Mouse (Mus musculus) left cerebral cortex, postnatal 4 days (tissue): Measurements from ENCODE around the gene Susd3. TPM values are rescaled to one million over a fixed set of nuclear protein-coding genes. Genes with fewer than 3 reads are reported as not detected.

Source experiments
- DNase-seq: peaks from one replicate; pipeline ENCODE4 v3.0.0-alpha.2; 2022
- intact Hi-C: fragments of 180-260 bp; cut with DNase I; formaldehyde crosslinking; loops from one replicate; pipeline ENCODE4 v1.15.1; 2025
- total RNA-seq, 2 experiments: library from RNA; stranded (reverse); gene quantifications; 2 replicates each; pipeline ENCODE4 v1.2.3; 2021

The Susd3 gene
- total RNA-seq, 2 experiments from 2014 or later = 0.54 to 0.58 TPM

DNA sequence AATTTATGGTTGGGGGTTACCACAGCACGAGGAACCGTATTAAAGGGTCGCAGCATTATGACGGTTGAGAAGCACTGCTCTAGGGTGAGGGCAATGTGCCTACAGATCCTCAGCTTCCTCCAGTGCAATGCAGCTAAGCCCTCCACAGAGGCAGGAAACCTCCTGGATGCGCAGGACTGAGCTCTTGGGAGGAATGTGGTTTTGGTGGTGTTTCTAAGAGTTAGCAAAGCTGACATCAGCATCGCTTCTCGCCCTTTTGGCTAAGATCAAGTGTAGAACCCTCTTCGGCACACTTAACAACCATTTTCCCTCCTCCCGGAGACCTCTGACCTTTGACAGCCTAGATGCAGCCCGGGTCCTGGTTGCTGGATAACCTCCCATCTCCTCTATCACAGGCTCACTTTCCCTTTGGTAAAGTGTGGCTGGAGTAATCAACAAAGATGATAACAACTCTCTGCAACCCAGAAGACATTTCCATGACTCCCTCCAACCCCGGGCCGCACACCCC is 1.2 kb downstream of the Susd3 start:
- intact Hi-C loops = no loop called here
- DNase-seq = no peak

DNA sequence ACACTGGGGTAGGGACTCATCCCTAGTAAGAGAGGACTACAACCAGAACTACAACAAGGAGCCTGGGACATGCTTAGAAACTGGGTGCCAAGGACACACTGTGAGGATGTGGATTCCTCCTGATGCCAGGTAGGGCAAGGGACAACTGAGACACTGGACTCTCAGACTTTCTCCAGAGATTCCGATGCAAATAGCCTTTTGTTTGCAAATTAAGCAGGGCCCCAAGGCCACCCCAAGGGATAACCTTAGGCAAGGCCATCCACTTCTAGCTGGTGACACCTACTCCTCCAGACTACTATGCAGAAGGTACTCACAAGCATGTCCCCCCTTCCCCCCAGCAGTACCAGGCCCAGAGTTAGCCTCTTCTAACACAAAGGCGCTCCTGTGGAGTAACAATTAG is 1.9 kb downstream of the Susd3 start:
- intact Hi-C loops = no loop called here
- DNase-seq = no peak

DNA sequence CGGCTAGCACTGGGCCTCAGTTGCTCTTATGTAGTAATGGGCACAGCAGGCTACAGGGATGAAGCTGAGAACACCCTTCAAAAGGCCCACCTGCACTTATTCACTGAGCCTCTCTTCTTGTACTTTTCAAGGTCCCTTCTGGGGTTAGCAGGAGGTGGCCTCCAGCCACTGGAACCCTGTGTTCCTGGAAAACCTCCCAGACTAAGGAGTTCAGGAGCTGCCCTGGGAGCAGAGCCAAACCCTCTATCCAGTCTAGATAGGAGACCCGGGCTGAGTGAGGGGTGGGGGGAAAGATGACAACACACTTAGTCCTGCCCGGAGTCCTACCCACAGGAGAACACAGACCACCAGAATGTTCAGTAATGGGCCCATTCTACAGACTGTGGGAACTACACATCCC is 2.5 kb downstream of the Susd3 start:
- intact Hi-C loops = no loop called here
- DNase-seq = no peak

DNA sequence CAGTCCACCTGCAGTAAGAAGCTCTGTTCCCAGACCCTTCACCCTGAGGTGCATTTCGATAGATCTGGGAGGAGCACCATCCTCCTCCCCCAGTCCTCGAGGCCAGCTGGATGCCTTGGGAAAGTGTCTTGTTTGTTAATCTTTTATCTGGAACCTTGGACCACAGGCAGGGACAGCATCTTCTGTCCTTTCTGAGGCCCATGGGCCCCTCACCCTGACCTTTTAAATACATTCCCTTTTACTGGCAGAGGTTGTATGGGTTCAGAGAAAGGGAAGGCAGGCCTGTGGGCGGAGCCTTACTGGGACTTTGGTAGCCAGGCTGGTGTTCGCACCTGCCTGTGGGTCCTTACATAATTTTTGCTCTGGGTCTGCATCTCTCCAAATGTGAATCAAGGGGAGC is 3.3 kb downstream of the Susd3 start:
- no peak for DNase-seq
- intact Hi-C loops = no loop called here

DNA sequence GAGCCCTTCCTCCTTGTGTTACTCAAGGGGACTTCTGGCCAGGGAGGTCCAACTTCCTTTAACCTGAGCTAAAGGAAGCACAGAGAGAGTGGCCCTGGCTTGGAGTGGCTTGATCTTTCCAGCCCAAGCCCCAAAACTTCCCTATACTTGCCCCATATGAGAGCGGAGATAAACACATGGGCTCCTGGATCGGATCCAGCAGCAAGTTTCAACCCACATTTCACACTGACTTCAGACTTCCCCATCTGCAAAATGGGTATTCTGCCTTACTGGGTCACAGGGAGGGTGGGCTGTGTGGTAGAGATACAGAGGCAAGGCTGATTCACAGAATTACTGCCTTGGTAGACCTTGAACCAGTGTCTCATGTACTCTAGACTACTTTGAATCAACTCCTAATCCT is 5.0 kb downstream of the Susd3 start:
- intact Hi-C loops = no loop called here
- no peak for DNase-seq

DNA sequence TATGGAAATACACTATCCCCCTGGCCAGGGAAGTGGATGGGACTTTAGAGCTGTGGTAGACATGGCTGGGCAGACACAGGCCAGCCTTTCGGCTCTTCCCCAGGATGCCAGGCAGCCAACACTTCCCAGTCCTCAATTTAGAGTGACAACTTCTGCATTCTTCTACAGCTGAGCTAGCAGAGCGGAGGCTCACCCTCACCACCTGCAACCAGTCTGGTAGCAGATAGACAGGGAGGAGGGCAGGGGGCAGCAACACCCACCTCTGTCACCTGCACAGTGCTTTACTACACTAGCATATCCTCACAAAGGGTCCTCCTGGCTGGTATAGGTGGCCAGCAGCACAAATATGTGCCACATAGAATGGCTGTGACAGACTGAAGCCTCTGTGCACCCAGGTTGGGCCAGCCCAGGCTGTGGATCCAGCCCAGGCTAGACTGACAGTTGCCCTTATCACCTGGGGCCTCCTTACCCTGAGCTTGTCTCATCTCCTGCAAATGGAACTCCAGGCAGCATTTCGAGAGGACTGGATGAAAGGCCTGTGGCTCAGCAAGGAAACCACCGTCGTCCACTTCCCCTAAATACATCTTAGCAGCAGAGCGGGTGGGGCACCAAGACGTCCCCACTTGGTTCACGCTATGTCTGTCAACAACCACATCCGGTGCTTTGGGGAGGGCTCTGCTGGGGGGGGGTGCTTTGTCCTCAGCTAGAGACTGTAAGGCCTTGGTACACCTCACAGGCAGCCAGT is 6.0 kb downstream of the Susd3 start:
- no peak for DNase-seq
- intact Hi-C loops = no loop called here

DNA sequence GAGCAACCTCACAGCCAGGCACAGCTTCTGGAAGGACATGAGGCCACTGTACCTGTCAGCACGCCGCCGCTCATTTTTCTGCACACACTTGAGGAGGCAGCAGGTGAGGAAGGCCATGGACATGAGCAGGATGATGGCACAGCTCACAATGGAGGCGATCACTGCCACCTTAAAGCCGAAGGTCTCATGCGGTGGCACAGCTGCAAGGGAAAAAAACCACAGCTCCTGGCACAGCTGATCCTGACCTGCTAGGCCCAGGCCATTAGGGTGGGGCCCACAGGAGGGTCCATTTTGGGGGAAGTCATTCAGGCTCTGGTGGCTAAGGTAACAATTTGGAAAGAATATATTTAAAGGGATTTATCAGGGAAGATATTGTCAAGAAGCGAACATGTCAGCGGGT is 9.8 kb downstream of the Susd3 start:
- intact Hi-C loops = no loop called here
- no peak for DNase-seq

DNA sequence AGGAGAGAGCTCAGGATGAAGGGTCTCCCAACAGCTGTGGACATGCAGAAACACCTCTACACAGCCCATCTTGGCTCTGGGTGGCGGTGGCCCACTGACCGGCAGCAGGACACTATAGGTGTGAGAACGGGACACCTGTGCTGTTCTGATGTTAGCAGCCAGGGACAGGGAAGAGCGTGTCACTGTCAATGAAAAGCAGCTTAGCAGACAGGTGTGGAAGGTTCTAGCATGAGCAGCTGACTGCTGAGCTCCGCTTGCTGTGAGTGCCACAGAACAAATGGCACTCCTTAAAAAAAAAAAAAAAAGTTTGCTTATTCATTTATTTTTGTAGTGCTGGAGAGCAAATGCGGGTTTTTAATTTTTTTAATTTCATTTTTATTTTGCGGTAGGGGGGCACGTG is 10.9 kb downstream of the Susd3 start:
- no peak for DNase-seq
- intact Hi-C loops = no loop called here

DNA sequence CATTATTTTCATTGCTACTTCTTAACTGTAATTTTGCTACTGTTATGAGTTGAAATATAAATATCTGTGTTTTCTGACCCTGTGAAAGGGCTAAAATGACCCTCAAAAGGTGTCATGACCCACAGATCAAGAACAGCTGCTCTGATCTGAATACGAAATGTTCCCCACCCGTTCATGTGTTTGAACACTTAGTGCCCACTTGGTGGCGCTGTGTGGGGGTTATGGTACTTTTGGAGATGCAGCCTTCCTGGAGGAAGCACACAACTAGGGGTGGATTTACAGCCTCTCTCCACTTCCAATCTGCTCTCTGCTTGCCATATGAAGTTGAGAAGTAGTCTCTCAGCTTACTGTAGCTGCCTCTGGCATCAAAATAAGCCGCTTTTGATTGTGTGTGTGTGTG is 13.8 kb downstream of the Susd3 start:
- intact Hi-C loops = no loop called here
- no peak for DNase-seq

DNA sequence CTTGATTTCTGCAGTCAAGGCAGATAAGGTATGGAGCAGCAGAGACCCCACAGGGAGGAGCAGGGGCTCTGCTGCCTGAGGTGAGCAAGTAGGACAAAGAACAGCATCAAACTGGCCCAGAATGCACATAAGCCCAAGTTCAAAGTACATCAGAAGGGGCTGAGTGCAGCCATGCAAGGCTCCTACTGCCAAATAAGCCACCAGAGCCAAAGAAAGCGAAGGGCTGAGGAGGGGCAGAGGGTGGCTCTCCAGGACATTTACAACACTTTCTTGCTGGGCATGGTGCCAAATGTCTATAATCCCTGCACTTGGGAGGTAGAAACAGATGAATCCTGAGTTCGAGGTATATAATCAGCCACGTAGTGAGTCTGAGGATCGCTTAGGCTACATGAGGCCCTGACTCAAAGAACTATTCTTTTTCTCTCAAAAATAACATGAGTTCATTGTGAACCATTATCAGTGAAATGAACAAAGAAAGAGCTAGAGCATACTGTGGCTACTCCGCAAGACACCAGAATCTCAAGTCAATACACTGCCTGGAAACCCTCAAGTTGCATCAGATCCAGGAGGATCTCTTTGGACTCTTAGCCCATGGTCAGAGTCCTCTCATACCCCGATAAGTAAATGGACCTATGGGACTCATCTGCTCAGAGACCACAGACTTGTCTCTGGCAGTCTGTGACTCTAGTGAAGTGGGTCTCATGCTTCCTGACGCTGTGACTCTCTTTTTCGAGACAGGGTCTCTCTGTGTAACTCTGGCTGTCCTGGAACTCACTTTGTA is 14.5 kb downstream of the Susd3 start:
- intact Hi-C loops = no loop called here
- DNase-seq = no peak

DNA sequence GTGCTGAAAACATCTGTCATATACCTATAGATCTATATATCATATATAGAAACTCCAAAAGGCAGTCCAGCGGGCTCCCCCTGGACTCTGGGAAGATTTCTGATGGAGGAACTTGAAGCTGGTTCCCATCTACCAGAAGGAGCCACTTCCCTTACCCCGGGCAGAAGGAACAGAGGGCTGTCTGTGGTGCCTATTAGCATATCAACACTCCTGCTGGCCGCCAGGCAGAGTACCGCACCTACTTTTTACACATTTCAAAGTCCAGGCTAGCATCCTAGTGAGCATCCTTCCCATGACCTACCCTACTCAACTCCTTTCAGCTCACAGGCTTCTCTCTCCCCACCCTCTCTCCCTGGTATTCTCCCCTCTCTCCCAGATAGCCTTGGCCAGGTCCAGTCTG is 22.9 kb downstream of the Susd3 start:
- intact Hi-C loops = no loop called here
- DNase-seq = no peak

DNA sequence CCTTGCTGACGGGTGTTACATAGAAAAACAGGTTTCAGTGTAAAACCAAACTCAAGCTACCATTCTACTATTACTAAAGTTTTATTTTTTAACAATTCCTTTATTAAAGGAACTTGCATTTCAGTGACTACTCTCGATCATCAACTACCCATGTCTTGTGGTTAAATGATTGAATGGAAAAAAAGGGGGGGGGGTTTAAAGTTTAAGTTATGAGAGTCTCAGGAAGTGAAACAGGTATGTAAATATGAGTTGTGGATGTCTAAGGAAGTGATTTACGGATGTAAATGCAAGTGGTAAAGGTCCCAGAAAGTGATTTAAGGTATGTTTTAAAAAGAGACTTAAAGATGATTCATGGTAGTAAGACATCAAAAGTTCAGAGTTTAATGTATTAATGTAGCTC is 23.3 kb downstream of the Susd3 start:
- no peak for DNase-seq
- intact Hi-C loops = no loop called here

DNA sequence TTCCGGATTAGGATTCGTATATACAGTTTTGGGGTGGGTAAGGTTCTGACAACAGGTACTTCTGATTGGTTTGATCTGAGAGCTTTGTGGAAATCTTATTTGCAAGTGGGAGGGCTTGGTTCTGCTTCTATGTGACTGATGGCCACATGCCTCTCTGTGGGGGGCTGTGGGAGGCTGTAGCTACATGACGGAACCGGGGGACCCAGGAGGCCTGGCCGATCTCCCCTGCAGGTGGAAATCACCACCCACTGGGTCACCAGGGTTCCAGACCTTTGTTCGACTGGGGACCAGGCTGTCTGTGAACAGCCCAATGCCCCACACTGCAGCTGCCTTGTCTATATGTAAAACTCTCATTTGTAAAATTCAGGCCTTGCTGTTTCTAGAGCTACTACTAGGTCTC is 23.8 kb downstream of the Susd3 start:
- intact Hi-C loops = no loop called here
- DNase-seq = no peak

DNA sequence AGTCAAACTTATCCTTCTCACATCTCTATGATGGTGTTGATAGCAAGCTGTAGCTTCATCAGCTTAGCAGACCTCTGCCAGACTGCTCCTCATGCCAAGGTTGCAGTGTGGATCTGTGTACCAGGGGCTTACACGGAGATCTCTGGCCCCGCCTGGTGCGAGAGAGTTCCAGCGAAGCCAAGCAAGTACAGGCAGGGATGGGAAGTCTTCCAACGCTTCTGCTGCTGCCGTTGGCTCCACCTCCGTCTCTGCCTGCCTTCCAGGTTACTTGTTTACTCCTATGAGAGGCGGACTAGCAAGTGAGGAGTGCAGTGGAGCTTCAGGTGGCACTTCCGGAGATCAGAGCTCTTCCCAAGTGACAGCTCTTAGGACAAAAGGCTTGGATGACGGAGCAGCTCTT is 24.2 kb downstream of the Susd3 start:
- DNase-seq = no peak
- intact Hi-C loops = no loop called here

DNA sequence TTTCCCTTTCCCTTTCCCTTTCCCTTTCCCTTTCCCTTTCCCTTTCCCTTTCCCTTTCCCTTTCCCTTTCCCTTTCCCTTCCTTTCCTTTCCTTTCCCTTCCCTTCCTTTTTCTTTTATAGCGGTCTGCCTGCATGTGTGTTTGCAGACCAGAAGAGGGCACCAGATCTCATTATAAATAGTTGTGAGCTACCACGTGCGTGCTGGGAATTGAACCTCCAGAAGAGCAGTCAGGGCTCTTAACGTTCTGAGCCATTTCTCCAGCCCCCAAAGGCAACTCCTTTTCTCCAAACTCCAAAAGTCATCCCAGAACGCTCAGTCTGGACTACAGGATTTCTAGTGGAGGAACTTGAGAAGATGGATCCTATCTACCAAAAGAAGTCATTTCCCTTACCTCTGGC is 27.6 kb downstream of the Susd3 start:
- DNase-seq = no peak
- intact Hi-C loops = no loop called here

DNA sequence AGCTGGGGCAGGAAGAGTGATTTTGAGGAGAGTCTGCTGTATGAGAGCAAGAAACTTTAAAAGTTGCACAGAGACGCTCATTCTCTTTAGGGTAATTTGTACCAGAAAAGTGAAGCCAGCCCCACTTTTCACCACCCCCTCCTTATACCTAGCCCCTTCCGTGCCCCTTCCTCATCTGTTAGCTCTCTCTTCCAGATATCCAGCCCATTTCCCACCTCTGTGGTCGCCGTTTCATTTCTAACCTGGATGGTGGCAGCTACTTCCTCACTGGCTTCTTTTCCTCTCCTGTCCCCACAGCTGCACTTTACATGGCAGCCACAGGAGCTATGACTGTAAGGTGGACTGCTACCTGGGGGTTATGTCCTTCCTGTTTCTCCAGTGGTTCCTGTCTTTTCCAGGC is 29.1 kb downstream of the Susd3 start:
- intact Hi-C loops = no loop called here
- DNase-seq = no peak

DNA sequence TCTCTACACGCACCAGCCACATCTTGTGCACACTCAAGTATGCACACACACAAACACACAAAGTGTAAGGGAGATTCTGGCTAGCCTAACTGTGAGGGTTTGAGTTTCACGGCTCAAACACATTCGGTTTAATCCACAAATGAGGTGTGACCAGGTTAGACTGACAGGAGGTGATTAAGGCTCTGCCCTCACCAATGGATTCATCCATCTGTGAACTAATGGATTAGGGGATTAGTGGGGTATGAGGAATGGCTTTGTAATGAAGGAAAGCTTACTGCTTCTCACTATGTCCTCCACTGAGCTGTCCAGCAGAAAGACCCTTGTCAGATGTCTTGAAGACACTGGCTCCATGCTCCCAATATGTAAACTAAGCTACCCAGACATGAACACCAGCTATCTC is 29.9 kb downstream of the Susd3 start:
- no peak for DNase-seq
- intact Hi-C loops = no loop called here

DNA sequence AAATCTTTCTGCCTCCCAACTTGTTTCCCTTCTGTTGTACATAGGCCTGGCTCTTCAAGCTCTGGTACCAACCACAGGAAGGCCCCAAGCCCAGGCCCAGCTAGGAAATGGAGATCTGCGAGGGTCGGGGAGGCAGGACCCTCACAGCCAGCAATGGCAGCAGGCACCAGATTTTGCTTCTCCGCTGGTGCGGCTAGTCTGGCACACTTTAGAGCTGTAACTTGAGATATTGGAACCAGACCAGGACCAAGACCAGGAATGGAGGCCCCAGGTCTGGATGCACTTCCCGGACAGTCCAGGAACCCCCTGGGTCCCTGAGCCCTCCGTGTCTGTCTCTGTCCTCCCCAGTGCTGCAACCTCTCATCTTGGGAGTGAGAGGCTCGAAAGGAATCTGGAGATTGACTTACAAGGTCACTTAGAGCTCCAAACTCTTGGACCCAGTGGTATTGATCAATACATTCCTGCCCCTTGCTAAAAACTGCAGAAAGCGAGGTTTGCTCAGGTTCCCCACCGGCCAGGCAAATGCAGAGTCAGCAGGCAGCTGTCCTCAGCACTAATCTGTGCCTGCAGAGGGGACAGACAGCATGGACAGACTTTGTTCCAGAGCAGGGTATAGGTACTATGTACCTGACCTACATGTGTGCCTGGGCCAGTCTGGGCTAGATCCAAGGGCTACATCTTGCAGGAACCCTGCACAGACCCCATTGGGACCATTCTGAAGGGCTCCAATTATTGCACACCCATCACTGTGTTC is 31.5 kb downstream of the Susd3 start:
- no peak for DNase-seq
- intact Hi-C loops = no loop called here

DNA sequence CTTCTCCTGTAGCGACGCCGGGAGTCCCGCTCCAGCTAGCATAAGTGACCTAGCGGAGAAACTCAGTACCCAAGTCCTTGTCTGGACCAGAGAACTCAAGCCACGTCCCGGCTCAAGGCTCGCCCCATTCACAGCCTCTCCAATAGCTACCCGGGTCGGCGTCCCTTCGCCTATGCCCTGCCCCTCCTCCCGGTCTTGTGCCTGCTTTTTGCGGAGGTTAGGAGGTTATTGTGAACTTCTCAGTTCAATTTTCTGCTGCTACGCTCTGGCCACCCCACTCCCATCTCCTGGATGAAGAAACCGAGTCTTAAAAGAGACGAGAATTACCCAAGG is 32.3 kb downstream of the Susd3 start:
- intact Hi-C loops = no loop called here
- DNase-seq = no peak

DNA sequence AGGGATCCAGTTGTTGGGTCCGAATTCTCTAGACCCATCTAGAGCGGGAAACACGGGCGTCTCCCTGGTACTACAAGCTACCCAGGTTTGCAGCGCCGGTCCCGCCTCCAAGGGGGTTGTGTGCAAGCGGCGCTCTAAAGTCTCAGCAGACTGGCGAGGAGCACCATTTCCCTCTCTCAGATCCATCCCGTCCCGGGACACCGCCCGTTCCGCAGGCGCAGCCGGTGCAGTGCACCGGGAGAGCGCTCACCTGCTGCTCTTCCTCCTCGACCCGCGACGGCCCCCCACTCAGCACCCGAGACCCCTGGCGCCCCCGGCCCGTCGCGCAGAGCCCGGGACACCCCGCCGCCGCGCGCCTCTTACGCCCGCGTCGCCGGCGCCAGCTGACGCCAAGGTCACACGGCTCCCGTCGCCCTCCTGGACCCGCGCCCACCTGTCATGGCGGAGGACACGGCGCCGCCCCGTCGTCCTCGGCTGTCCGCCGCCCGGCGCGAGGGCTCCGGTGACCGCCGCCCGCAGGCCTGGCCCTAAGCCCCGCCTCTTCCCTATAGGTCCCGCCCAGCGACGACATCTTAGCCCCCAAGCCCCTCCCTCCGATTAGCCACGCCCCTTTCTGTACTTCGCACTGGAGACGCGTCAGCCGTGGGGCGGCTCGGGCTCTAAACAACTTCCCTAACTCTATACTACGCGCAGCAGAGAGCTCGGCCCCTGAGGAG is 32.8 kb downstream of the Susd3 start, which contains the start of gene Card19:
TSS of gene Card19 (minus strand) at position 534 of the 716 bp plus-strand sequence.
- peak; percentile 93 for DNase-seq
- intact Hi-C loops = no loop called here

DNA sequence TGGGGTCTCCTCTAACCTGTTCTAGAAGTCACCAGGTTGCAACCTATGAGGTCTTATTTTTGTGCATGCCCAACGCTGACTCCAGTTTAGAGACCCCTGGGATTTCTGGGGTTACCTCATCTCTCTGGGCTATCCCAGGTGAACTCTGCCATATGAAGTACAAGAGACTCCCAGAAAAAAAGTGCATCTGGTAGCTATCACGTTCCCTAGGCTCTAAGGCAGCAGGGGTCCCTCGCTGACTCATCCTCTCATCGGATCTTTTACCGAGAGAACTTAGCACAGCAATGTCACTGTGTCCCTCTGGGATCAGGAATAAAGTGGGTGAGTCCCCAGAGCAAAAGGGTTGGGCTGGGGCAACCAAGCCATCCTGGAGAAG is 33.4 kb downstream of the Susd3 start:
- intact Hi-C loops = no loop called here
- DNase-seq = no peak
